Mouse (Mus musculus): ENCODE results near the gene Actr8. TPM values are rescaled to one million over a fixed set of nuclear protein-coding genes. Genes with fewer than 3 reads are reported as not detected.

Actr8 gene
- polyA plus RNA-seq, 1 experiment = 26.4 TPM

DNA sequence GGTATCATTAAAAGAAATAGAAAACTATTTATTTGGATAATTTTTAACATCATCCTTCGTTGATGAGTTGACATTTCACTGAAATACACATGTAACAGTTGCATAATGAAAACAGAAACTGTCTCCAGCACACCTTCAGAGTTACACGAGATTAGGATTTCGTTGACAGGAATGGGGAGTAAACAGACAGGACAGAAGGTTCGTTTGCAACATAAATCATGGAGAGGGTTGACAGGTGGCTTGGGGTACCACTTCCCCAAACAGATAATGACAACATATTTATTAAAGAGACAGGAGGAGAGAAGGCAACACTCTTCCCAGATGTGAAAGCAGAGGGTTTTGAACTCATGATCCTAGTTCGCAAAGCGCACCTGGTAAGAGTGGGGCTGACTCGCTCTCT is 76.8 kb downstream of the Actr8 start:
- Histone ChIP-seq H3K36me3 (ENCODE audit: control insufficient read depth, insufficient read depth) (no peaks in the 10 kb centered on the region), H3K27me3 (ENCODE audit: control insufficient read depth, insufficient read depth, insufficient read length) (no peaks in the 10 kb centered on the region), H3K79me2 (ENCODE audit: control insufficient read depth, insufficient read depth) (no peaks in the 10 kb centered on the region), H3K79me3 (ENCODE audit: low read depth) (no peaks in the 10 kb centered on the region), H3ac (ENCODE audit: control insufficient read depth, insufficient read length, low read depth) (no peak overlapping the region), H3K4me3 (ENCODE audit: insufficient read depth, poor library complexity, severe bottlenecking) (no peak overlapping the region)
- TF ChIP-seq USF1 (IDR thresholded peaks at IDR 0.05; ENCODE audit: low read depth) (no peak), MYOG (IDR thresholded peaks at IDR 0.05; ENCODE audit: control insufficient read depth, extremely low read depth, insufficient read length) (no peak), MYOD1 (IDR thresholded peaks at IDR 0.05; ENCODE audit: control insufficient read depth, insufficient read length, low read depth) (no peak), FOSL1 (IDR thresholded peaks at IDR 0.05; ENCODE audit: insufficient read depth, low read length, poor library complexity, severe bottlenecking) (no peak)

Small RNA genes within 50 kb of the gene (microRNA-seq; reads per million reads assigned to microRNA genes)
- 0.28 reads per million for gene Mir6947 (ENCODE audit: borderline microRNAs expressed)

Other genes with a start within 250 kb of the Actr8 start
- 112 TPM for gene Selenok, start 10.0 kb upstream of the Actr8 start, polyA plus RNA-seq (2012; fragmentation: generic; extraction: Trizol)
- 0.05 TPM for gene Il17rb, start 30.6 kb downstream of the Actr8 start, polyA plus RNA-seq (2012; fragmentation: generic; extraction: Trizol)
- not detected for gene Chdh, start 30.7 kb downstream of the Actr8 start, polyA plus RNA-seq (2012; fragmentation: generic; extraction: Trizol)